Mouse (Mus musculus): ENCODE measurements around the gene Stx5a. TPM values are rescaled to one million over a fixed set of nuclear protein-coding genes. Genes with fewer than 3 reads are reported as not detected.

Stx5a gene
- polyA plus RNA-seq, 1 experiment from 2014 or later = 110 TPM

GRCm38 (mm10) chr19:8774086-8774835, 33.0 kb downstream of the Stx5a start, which contains the start of gene Tmem179b:
TSS of gene Tmem179b (minus strand) at chr19:8774467.
- peak; percentile 85 for ATAC-seq (replicated peaks; ENCODE audit: insufficient number of reproducible peaks, low FRiP score, low TSS enrichment, low read depth)

GRCm38 (mm10) chr19:8774951-8775421, 33.8 kb downstream of the Stx5a start:
- DNase-seq (ENCODE audit: low spot score) (no peak), ATAC-seq (replicated peaks; ENCODE audit: insufficient number of reproducible peaks, low FRiP score, low TSS enrichment, low read depth) (peak; percentile 22)
- 7% methylated on average over 20 of the region's 20 CpGs for WGBS
- no peaks in the 10 kb centered on the region for H3K9me3 ChIP-seq (replicated peaks; ENCODE audit: control insufficient read depth, low read length)
- no peaks in the 10 kb centered on the region for H3K27me3 ChIP-seq (ENCODE audit: control insufficient read depth, insufficient read depth, low read length)
- no peaks in the 10 kb centered on the region; the same call in 1 of the 2 replicates for H3K36me3 ChIP-seq (replicated peaks; ENCODE audit: control insufficient read depth, insufficient read depth, low read depth, low read length)
- peak overlapping the region; percentile 74 for H3K4me3 ChIP-seq (ENCODE audit: low read depth, low read length)
- peak overlapping the region; percentile 99 for H3K4me2 ChIP-seq (ENCODE audit: low read depth, low read length)
- H3K27ac ChIP-seq (replicated peaks; ENCODE audit: low read depth, low read length) = peak overlapping the region; percentile 94
- peak overlapping the region; percentile 96 for H3K9ac ChIP-seq (replicated peaks; ENCODE audit: low read length)
- H3K4me1 ChIP-seq (ENCODE audit: control insufficient read depth, insufficient read depth, low read length) = no peaks in the 10 kb centered on the region; the same call in 1 of the 2 replicates

More at GRCm38 (mm10) chr19:8774086-8774835, 33.0 kb downstream of the Stx5a start, which contains the start of gene Tmem179b:
- Histone ChIP-seq H3K27me3 (ENCODE audit: control insufficient read depth, insufficient read depth, low read length) (no peaks in the 10 kb centered on the region), H3K4me2 (ENCODE audit: low read depth, low read length) (peak within 1 kb of the TSS; percentile 99), H3K9me3 (replicated peaks; ENCODE audit: control insufficient read depth, low read length) (no peaks in the 10 kb centered on the region), H3K27ac (replicated peaks; ENCODE audit: low read depth, low read length) (peak within 1 kb of the TSS; percentile 94), H3K9ac (replicated peaks; ENCODE audit: low read length) (peak within 1 kb of the TSS; percentile 96), H3K4me3 (ENCODE audit: low read depth, low read length) (peak within 1 kb of the TSS; percentile 74), H3K4me1 (ENCODE audit: control insufficient read depth, insufficient read depth, low read length) (no peaks in the 10 kb centered on the region; the same call in 1 of the 2 replicates), H3K36me3 (replicated peaks; ENCODE audit: control insufficient read depth, insufficient read depth, low read depth, low read length) (peaks cover under 1% of the 10 kb centered on the region; the same call in 1 of the 2 replicates)
- WGBS = under 1% methylated on average over 64 of the region's 68 CpGs
- peak; percentile 96 for DNase-seq (ENCODE audit: low spot score)

GRCm38 (mm10) chr19:8786008-8786781, 45.0 kb downstream of the Stx5a start, which contains the start of gene Taf6l:
TSS of gene Taf6l (minus strand) at chr19:8786417.
- H3K4me3 ChIP-seq (ENCODE audit: low read depth, low read length) = peak within 1 kb of the TSS; percentile 74
- H3K9ac ChIP-seq (replicated peaks; ENCODE audit: low read length) = peak within 1 kb of the TSS; percentile 63
- H3K9me3 ChIP-seq (replicated peaks; ENCODE audit: control insufficient read depth, low read length) = no peaks in the 10 kb centered on the region
- whole genome bisulfite sequencing = under 1% methylated on average over 32 of the region's 32 CpGs
- no peaks in the 10 kb centered on the region for H3K27me3 ChIP-seq (ENCODE audit: control insufficient read depth, insufficient read depth, low read length)
- peak within 1 kb of the TSS; percentile 57 for H3K4me2 ChIP-seq (ENCODE audit: low read depth, low read length)
- H3K27ac ChIP-seq (replicated peaks; ENCODE audit: low read depth, low read length) = peak within 1 kb of the TSS; percentile 59; the same call in 1 of the 2 replicates
- peak; percentile 98 for ATAC-seq (replicated peaks; ENCODE audit: insufficient number of reproducible peaks, low FRiP score, low TSS enrichment, low read depth)
- peaks cover 2% of the 10 kb centered on the region; the same call in 1 of the 2 replicates for H3K36me3 ChIP-seq (replicated peaks; ENCODE audit: control insufficient read depth, insufficient read depth, low read depth, low read length)
- H3K4me1 ChIP-seq (ENCODE audit: control insufficient read depth, insufficient read depth, low read length) = no peaks in the 10 kb centered on the region
- peak; percentile 97 for DNase-seq (ENCODE audit: low spot score)

- Histone ChIP-seq H3K4me3 (ENCODE audit: low read depth, low read length) (no peak overlapping the region), H3K9ac (replicated peaks; ENCODE audit: low read length) (peak overlapping the region; percentile 22; the same call in 1 of the 2 replicates), H3K27me3 (ENCODE audit: control insufficient read depth, insufficient read depth, low read length) (no peaks in the 10 kb centered on the region), H3K4me2 (ENCODE audit: low read depth, low read length) (no peak overlapping the region), H3K4me1 (ENCODE audit: control insufficient read depth, insufficient read depth, low read length) (no peaks in the 10 kb centered on the region), H3K36me3 (replicated peaks; ENCODE audit: control insufficient read depth, insufficient read depth, low read depth, low read length) (peaks cover 4% of the 10 kb centered on the region), H3K9me3 (replicated peaks; ENCODE audit: control insufficient read depth, low read length) (no peaks in the 10 kb centered on the region), H3K27ac (replicated peaks; ENCODE audit: low read depth, low read length) (no peak overlapping the region)
- DNase-seq (ENCODE audit: low spot score) = peak; percentile 31
- no peak for ATAC-seq (replicated peaks; ENCODE audit: insufficient number of reproducible peaks, low FRiP score, low TSS enrichment, low read depth)
- WGBS = 21% methylated on average over 3 of the region's 3 CpGs
These were observed 47.3 kb downstream of the Stx5a start for GRCm38 (mm10) chr19:8788521-8788920.

- Histone ChIP-seq H3K4me2 (ENCODE audit: low read depth, low read length) (no peak overlapping the region), H3K27me3 (ENCODE audit: control insufficient read depth, insufficient read depth, low read length) (no peaks in the 10 kb centered on the region), H3K27ac (replicated peaks; ENCODE audit: low read depth, low read length) (no peak overlapping the region), H3K9ac (replicated peaks; ENCODE audit: low read length) (no peak overlapping the region), H3K4me3 (ENCODE audit: low read depth, low read length) (no peak overlapping the region), H3K4me1 (ENCODE audit: control insufficient read depth, insufficient read depth, low read length) (no peaks in the 10 kb centered on the region), H3K36me3 (replicated peaks; ENCODE audit: control insufficient read depth, insufficient read depth, low read depth, low read length) (peaks cover 9% of the 10 kb centered on the region), H3K9me3 (replicated peaks; ENCODE audit: control insufficient read depth, low read length) (no peaks in the 10 kb centered on the region)
- ATAC-seq (replicated peaks; ENCODE audit: insufficient number of reproducible peaks, low FRiP score, low TSS enrichment, low read depth) = no peak
- 58% methylated on average over 1 of the region's 1 CpGs for WGBS
- DNase-seq (ENCODE audit: low spot score) = no peak
These were observed 48.0 kb downstream of the Stx5a start for GRCm38 (mm10) chr19:8789171-8789570.

- 87% methylated on average over 7 of the region's 7 CpGs for WGBS
- H3K27ac ChIP-seq (replicated peaks; ENCODE audit: low read depth, low read length) = no peak overlapping the region
- H3K4me2 ChIP-seq (ENCODE audit: low read depth, low read length) = no peak overlapping the region
- no peak overlapping the region for H3K4me3 ChIP-seq (ENCODE audit: low read depth, low read length)
- no peaks in the 10 kb centered on the region for H3K9me3 ChIP-seq (replicated peaks; ENCODE audit: control insufficient read depth, low read length)
- ATAC-seq (replicated peaks; ENCODE audit: insufficient number of reproducible peaks, low FRiP score, low TSS enrichment, low read depth) (no peak), DNase-seq (ENCODE audit: low spot score) (no peak)
- no peak overlapping the region for H3K9ac ChIP-seq (replicated peaks; ENCODE audit: low read length)
- H3K4me1 ChIP-seq (ENCODE audit: control insufficient read depth, insufficient read depth, low read length) = no peaks in the 10 kb centered on the region
- peaks cover 12% of the 10 kb centered on the region for H3K36me3 ChIP-seq (replicated peaks; ENCODE audit: control insufficient read depth, insufficient read depth, low read depth, low read length)
- no peaks in the 10 kb centered on the region for H3K27me3 ChIP-seq (ENCODE audit: control insufficient read depth, insufficient read depth, low read length)
These were observed 49.0 kb downstream of the Stx5a start for GRCm38 (mm10) chr19:8790171-8790570.

- Histone ChIP-seq H3K9ac (replicated peaks; ENCODE audit: low read length) (peak within 1 kb of the TSS; percentile 86), H3K4me3 (ENCODE audit: low read depth, low read length) (peak within 1 kb of the TSS; percentile 80), H3K36me3 (replicated peaks; ENCODE audit: control insufficient read depth, insufficient read depth, low read depth, low read length) (peaks cover 9% of the 10 kb centered on the region), H3K4me2 (ENCODE audit: low read depth, low read length) (peak within 1 kb of the TSS; percentile 52), H3K27me3 (ENCODE audit: control insufficient read depth, insufficient read depth, low read length) (no peaks in the 10 kb centered on the region), H3K9me3 (replicated peaks; ENCODE audit: control insufficient read depth, low read length) (no peaks in the 10 kb centered on the region), H3K27ac (replicated peaks; ENCODE audit: low read depth, low read length) (no peak within 1 kb of the TSS), H3K4me1 (ENCODE audit: control insufficient read depth, insufficient read depth, low read length) (no peaks in the 10 kb centered on the region)
- WGBS = 2% methylated on average over 25 of the region's 25 CpGs
- ATAC-seq (replicated peaks; ENCODE audit: insufficient number of reproducible peaks, low FRiP score, low TSS enrichment, low read depth) (peak; percentile 57; the same call in 1 of the 2 replicates), DNase-seq (ENCODE audit: low spot score) (peak; percentile 96)
These were observed 57.2 kb downstream of the Stx5a start, which contains the start of gene Polr2g for GRCm38 (mm10) chr19:8798264-8798946. TSS of gene Polr2g (minus strand) at chr19:8798577.

Measured in embryonic facial prominence, embryonic 11.5 days (tissue).